Mouse (Mus musculus) cerebellum, adult 2 months (tissue): ENCODE measurements around the gene Gm3468. TPM values are rescaled to one million over a fixed set of nuclear protein-coding genes. Genes with fewer than 3 reads are reported as not detected.
A peak's percentile ranks its signal among the peaks of the same experiment; 100 is the strongest.
"Not testable (repeated sequence)": the region's sequence is repeated elsewhere in the genome, so short reads cannot be mapped to it uniquely, and the experiment has no call there.

ENCODE experiments used
- DNase-seq, 2 experiments: peaks; one replicate each; pipeline ENCODE4 v3.0.0; 2021
- H3K27ac ChIP-seq: fragments of 200-500 bp; 2 replicates; pipeline ENCODE4 v1.5.1; 2012; ENCODE audit warnings: low read length, control low read depth, inconsistent platforms; ENCODE audit not compliant: insufficient read depth
- H3K27me3 ChIP-seq: fragments of 200-500 bp; 2 replicates; pipeline ENCODE4 v1.6.1; 2012; ENCODE audit warnings: inconsistent platforms, mild to moderate bottlenecking, low read length, moderate library complexity; ENCODE audit not compliant: control insufficient read depth, insufficient read depth
- H3K4me1 ChIP-seq: fragments of 200-500 bp; 2 replicates; pipeline ENCODE4 v1.6.1; 2011; ENCODE audit warnings: low read length; ENCODE audit not compliant: control insufficient read depth, insufficient read depth
- H3K4me3 ChIP-seq: fragments of 200-500 bp; replicated peaks from 2 replicates; pipeline ENCODE3; 2011; ENCODE audit warnings: mild to moderate bottlenecking, low read depth, low read length, control low read depth; ENCODE audit not compliant: insufficient read depth
- whole genome bisulfite sequencing: fragments of 180-500 bp; shearing (Covaris S2); methylation state at CpG from one replicate; pipeline ENCODE4 v1.1.7; 2018; 5-methylcytosine and 5-hydroxymethylcytosine counted together
- polyA plus RNA-seq: library from polyadenylated mRNA; depleted of rRNA; stranded (reverse); fragments of >200 nt; gene quantifications from 2 replicates; pipeline ENCODE4 v1.2.3, GENCODE M21; 2012; rRNA removed

Gm3468 gene
- polyA plus RNA-seq, result 2.1 and 2.7 TPM in 2 replicates

DNA sequence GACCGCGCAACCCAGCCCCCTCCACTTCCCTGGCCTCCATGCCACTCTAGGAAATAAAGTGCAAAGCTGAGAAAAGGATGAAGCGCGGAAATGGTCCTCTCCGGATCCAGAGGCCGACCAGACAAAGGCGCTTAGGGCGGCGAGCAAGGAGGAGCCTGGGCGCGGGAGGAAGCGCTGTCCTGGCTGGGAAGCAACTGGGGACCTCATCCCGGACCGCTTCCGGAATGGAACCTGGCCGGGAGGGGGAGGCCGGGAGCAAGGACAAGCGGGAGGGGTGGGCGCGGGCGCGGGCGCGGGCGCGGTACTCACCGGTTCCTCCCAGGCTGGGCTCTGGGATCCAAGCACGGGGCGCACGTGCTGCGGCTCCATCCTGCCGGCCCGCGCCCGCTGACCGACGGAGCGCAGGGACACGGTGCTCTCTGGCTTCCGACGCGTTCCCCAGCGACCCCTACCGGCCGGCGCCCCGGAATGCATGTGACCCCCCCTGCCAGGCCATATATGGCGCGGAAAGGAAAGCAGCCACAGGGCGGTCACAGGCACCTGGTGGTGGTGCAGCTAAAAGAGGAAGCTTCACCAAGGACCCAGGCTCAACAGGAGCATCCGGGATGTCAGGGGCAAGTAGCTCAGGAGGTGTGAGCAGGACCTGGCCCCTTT lies at the start of gene Gm3468:
TSS of gene Gm3468 (minus strand) at position 394 of the 654 bp plus-strand sequence.
- H3K27me3 ChIP-seq, H3K27ac ChIP-seq: not testable (repeated sequence)
- WGBS, result 6% methylated on average over 46 of the region's 51 CpGs

DNA sequence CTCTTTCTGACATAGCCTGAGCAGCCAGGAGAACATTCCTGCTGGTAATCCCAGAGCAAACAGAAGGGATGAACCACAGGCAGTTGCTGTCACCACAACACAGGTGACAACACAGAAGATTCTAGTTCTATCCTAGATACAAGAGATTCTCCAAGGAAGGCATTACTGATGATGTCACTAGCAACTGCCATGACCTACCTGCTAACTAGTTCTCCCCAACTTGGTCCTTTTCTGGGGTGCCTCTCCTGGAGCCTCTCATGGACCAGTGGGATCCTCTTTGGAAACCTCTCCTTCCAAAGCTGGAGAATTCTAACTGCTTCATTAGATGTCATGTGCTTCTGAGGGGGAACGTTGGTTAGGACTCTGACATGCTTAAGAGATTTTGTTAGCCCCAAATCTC lies 17.2 kb upstream of the Gm3468 start, which contains the start of gene Gm3476:
TSS of gene Gm3476 (minus strand) at position 101 of the 400 bp plus-strand sequence.
- H3K4me1 ChIP-seq, H3K27ac ChIP-seq, H3K27me3 ChIP-seq, H3K4me3 ChIP-seq, DNase-seq: not testable (repeated sequence)
- WGBS, result no CpG with 5 or more reads among the region's 1 CpGs

More for the DNA sequence above, at the start of gene Gm3468:
- not testable (repeated sequence) for H3K4me1 ChIP-seq, H3K4me3 ChIP-seq
- peak; percentile 16 to 48 for DNase-seq

DNA sequence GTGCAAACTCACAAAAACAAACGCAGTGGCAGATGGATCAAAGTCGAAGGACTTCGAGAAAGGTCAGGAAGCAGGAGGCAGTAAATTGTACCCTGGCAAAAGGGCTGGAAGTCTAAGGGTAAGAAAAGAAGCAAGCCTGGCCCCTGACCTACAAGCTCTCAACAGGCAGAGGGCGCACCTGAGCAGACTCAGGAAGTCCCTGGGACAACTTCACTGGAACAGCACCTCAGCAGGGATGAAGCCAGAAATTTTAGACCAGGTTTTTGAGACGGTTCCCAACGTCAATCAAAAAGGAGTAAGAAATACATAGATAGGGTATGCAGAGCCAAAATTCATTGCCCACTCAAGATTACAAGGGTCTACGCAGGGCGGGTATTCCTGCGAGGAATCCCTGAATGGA lies 965 bp downstream of the Gm3468 start:
- WGBS, result 7% methylated on average over 9 of the region's 9 CpGs
- H3K4me3 ChIP-seq, H3K27me3 ChIP-seq, H3K4me1 ChIP-seq, H3K27ac ChIP-seq: not testable (repeated sequence)
- peak in 1 of 2 experiments; percentile 5 for DNase-seq

DNA sequence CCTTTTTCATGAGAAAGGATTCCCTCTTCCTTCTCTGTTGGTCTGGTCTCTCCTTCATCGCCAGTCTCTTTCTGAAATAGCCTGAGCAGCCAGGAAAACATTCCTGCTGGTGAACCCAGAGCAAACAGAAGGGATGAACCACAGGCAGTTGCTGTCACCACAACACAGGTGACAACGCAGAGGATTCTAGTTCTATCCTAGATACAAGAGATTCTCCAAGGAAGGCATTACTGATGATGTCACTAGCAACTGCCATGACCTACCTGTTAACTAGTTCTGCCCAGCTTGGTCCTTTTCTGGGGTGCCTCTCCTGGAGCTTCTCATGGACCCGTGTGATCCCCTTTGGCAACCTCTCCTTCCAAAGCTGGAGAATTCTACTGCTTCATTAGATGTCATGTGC lies 14.6 kb downstream of the Gm3468 start, which contains the start of gene Gm8206:
TSS of gene Gm8206 (minus strand) at position 101 of the 400 bp plus-strand sequence.
- WGBS, result 88% methylated on average over 3 of the region's 3 CpGs
- H3K27me3 ChIP-seq, DNase-seq, H3K4me1 ChIP-seq, H3K27ac ChIP-seq, H3K4me3 ChIP-seq: not testable (repeated sequence)

DNA sequence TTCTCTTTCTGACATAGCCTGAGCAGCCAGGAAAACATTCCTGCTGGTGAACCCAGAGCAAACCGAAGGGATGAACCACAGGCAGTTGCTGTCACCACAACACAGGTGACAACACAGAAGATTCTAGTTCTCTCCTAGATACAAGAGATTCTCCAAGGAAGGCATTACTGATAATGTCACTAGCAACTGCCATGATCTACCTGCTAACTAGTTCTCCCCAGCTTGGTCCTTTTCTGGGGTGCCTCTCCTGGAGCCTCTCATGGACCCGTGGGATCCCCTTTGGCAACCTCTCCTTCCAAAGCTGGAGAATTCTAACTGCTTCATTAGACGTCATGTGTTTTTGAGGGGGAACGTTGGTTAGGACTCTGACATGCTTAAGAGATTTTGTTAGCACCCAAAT lies 50.3 kb downstream of the Gm3468 start, which contains the start of gene Gm6337:
TSS of gene Gm6337 (minus strand) at position 101 of the 400 bp plus-strand sequence.
- H3K4me3 ChIP-seq, H3K27ac ChIP-seq, H3K4me1 ChIP-seq, H3K27me3 ChIP-seq, DNase-seq: not testable (repeated sequence)
- WGBS, result 76% methylated on average over 4 of the region's 4 CpGs

Other genes with a start within 250 kb of the Gm3468 start
- gene Gm8237, start 228.3 kb downstream of the Gm3468 start, polyA plus RNA-seq, result 0.65 and 0.80 TPM in 2 replicates
- gene Gm3248, start 146.9 kb downstream of the Gm3468 start, polyA plus RNA-seq, result 2.2 and 2.9 TPM in 2 replicates
- gene Gm3453, start 129.5 kb downstream of the Gm3468 start, polyA plus RNA-seq, result not detected in 2 replicates
- not detected in 2 replicates for gene Gm6337, start 50.4 kb downstream of the Gm3468 start, polyA plus RNA-seq
- gene Gm8206, start 14.7 kb downstream of the Gm3468 start, polyA plus RNA-seq, result 0.57 and 1.0 TPM in 2 replicates
- not detected in 2 replicates for gene Gm3476, start 17.1 kb upstream of the Gm3468 start, polyA plus RNA-seq
- not detected in 2 replicates for gene Gm21560, start 110.6 kb upstream of the Gm3468 start, polyA plus RNA-seq
- gene Gm3411, start 178.6 kb upstream of the Gm3468 start, polyA plus RNA-seq, result 0.32 and 0.33 TPM in 2 replicates
- not detected in 2 replicates for gene Gm21103, start 196.2 kb upstream of the Gm3468 start, polyA plus RNA-seq
- not detected in 2 replicates for gene Gm3618, start 235.0 kb upstream of the Gm3468 start, polyA plus RNA-seq